Mouse (Mus musculus) liver, adult 2 months (tissue): Measurements from ENCODE around the gene Sbno2.

ENCODE experiments used
- CTCF ChIP-seq: fragments of 200-500 bp; IDR thresholded peaks from 2 replicates; pipeline ENCODE4 v1.5.1; 2011; ENCODE audit warnings: low read depth, low read length, control low read depth
- POLR2A ChIP-seq: fragments of 200-500 bp; IDR thresholded peaks from 2 replicates; pipeline ENCODE4 v1.6.1; 2011; ENCODE audit warnings: low read length, control low read depth; ENCODE audit not compliant: insufficient read depth; ENCODE audit errors: extremely low read depth

DNA sequence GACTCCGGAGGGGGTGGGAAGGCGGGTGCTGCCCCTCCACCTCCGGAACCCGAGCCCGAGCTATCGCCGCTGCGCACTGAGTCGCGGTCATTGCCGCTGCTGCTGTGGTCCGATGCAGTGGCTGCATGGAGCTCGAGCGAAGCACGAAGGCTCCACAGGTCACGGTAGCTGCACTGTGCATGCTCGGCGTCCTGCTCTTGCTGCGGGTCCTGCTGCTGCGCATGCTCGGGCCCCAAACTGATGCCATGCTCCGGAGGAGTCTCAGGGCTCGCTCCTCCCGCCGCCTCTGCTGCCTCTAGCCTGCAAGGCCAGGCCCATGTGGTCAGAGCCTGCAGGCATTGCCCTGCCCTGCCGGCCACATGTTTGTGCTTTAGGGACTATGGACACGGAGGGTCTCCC, 26.6 kb upstream of the Sbno2 start:
- TF ChIP-seq CTCF (no peak), POLR2A (no peak)
